27 mouse cellular contexts compared by ENCODE assay signal in the genomic region with DNA sequence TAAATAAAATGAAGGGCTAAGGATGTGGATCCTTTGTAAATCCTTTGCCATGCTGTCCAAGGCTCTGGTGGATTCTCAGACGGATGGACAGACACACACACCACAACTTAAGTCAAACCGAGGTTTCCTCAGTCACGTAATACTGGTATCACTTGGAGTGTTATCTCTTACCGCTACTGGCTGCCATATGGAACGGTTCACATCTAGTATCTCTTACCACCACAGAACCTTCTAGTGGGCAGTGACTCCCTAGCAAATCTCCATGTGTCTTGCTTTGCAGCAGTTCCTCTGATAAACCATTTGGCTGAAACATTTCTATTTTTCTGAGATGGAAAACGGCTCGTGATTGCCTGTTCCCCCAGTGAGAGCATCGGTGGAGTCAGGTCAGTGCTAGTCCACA. TPM values are rescaled to one million over a fixed set of nuclear protein-coding genes. Genes with fewer than 3 reads are reported as not detected.
A peak's percentile ranks its signal among the peaks of the same experiment; 100 is the strongest.
DNase-seq lines count a peak whose midpoint lies in the region; ATAC-seq and TF ChIP-seq lines count a peak whose summit lies in the region.
"Had no signal": no experiment of that assay in that cellular context is flagged by ENCODE, and none has a peak within 500 bp of the region (broad histone marks: within the 10 kb centered on the region; RNA-seq: fewer than 3 reads in every experiment).

No protein-coding gene starts in this region.

- no peaks in the 10 kb centered on the region for H3K27me3 ChIP-seq in liver, embryonic 13.5 days
- no peaks in the 10 kb centered on the region for H3K27me3 ChIP-seq in liver, embryonic 16.5 days (ENCODE audit: control insufficient read depth, insufficient read depth, low read depth, low read length)
- no peaks in the 10 kb centered on the region for H3K27me3 ChIP-seq in heart, adult 2 months (ENCODE audit: control insufficient read depth, insufficient read depth, low read length)
- H3K27me3 ChIP-seq: forebrain, embryonic 15.5 days; hindbrain, embryonic 13.5 days had no signal

- TF ChIP-seq POLR2A in heart, adult 2 months (IDR thresholded peaks at IDR 0.05; ENCODE audit: insufficient read depth, low read depth, low read length) = no peak

- no peak overlapping the region for H3K9ac ChIP-seq in liver, embryonic 13.5 days
- no peak overlapping the region for H3K9ac ChIP-seq in liver, embryonic 16.5 days (ENCODE audit: low read depth, low read length)
- no peak overlapping the region for H3K9ac ChIP-seq in heart, adult 2 months (ENCODE audit: low read depth, low read length)
- H3K9ac ChIP-seq: embryonic facial prominence, embryonic 13.5 days; forebrain, embryonic 12.5 days; forebrain, embryonic 15.5 days; heart, embryonic 12.5 days; heart, embryonic 15.5 days; hindbrain, embryonic 13.5 days had no signal

- DNase-seq in liver, embryonic 13.5 days = no peak
- DNase-seq in layer of hippocampus, adult 9-11 months = no peak
- no peak for DNase-seq in heart, adult 2 months
- DNase-seq: adrenal gland, postnatal 10 days; adrenal gland, postnatal 36 days; cerebellum, adult 18-20 months; cerebellum, adult 9-10 months; cerebellum, postnatal 14 days; gastrocnemius, postnatal 25 days; heart, postnatal 10 days; heart, postnatal 36 days had no signal

- peaks cover 50% of the 10 kb centered on the region for H3K4me1 ChIP-seq in liver, embryonic 13.5 days (replicated peaks)
- H3K4me1 ChIP-seq in liver, embryonic 16.5 days (ENCODE audit: control insufficient read depth, low read depth, low read length) = peaks cover 22% of the 10 kb centered on the region
- peaks cover 7% of the 10 kb centered on the region for H3K4me1 ChIP-seq in heart, adult 2 months (ENCODE audit: control insufficient read depth, insufficient read depth, low read length)

- H3K27ac ChIP-seq in liver, embryonic 13.5 days = no peak overlapping the region
- no peak overlapping the region for H3K27ac ChIP-seq in liver, embryonic 16.5 days (ENCODE audit: low read length)
- no peak overlapping the region for H3K27ac ChIP-seq in heart, adult 2 months
- H3K27ac ChIP-seq: embryonic facial prominence, embryonic 10.5 days; embryonic facial prominence, embryonic 13.5 days; forebrain, embryonic 12.5 days; forebrain, embryonic 15.5 days; heart, embryonic 15.5 days; hindbrain, embryonic 10.5 days; hindbrain, embryonic 13.5 days had no signal

- TF ChIP-seq EP300 in heart, adult 2 months (IDR thresholded peaks at IDR 0.05; ENCODE audit: insufficient read depth, low read depth, low read length) = no peak

- no peak overlapping the region for H3K4me2 ChIP-seq in liver, embryonic 13.5 days
- H3K4me2 ChIP-seq in liver, embryonic 16.5 days (ENCODE audit: low read depth, low read length) = no peak overlapping the region
- H3K4me2 ChIP-seq: embryonic facial prominence, embryonic 13.5 days; forebrain, embryonic 12.5 days; forebrain, embryonic 15.5 days; heart, embryonic 12.5 days; heart, embryonic 15.5 days; hindbrain, embryonic 13.5 days had no signal

- peaks cover 3% of the 10 kb centered on the region; the same call in 1 of the 2 replicates for H3K36me3 ChIP-seq in liver, embryonic 13.5 days
- H3K36me3 ChIP-seq in liver, embryonic 16.5 days (ENCODE audit: control insufficient read depth, insufficient read depth) = no peaks in the 10 kb centered on the region
- peaks cover 5% of the 10 kb centered on the region for H3K36me3 ChIP-seq in heart, adult 2 months (ENCODE audit: control insufficient read depth, insufficient read depth, low read length)
- H3K36me3 ChIP-seq: forebrain, embryonic 12.5 days; forebrain, embryonic 15.5 days; heart, embryonic 12.5 days; heart, embryonic 15.5 days had no signal

- H3K79me2 ChIP-seq in heart, adult 2 months (replicated peaks; ENCODE audit: control insufficient read depth, insufficient read depth, low read length) = no peaks in the 10 kb centered on the region; the same call in 1 of the 2 replicates

- no peak overlapping the region for H3K4me3 ChIP-seq in liver, embryonic 13.5 days (replicated peaks)
- H3K4me3 ChIP-seq in liver, embryonic 16.5 days (ENCODE audit: low read depth, low read length) = no peak overlapping the region
- H3K4me3 ChIP-seq in heart, adult 2 months = no peak overlapping the region
- H3K4me3 ChIP-seq: embryonic facial prominence, embryonic 10.5 days; embryonic facial prominence, embryonic 13.5 days; erythroblast, embryonic 14.5 days; forebrain, embryonic 12.5 days; forebrain, embryonic 15.5 days; heart, embryonic 12.5 days; heart, embryonic 15.5 days; hindbrain, embryonic 10.5 days; hindbrain, embryonic 13.5 days had no signal

- H3K9me3 ChIP-seq in liver, embryonic 13.5 days (replicated peaks) = no peaks in the 10 kb centered on the region
- H3K9me3 ChIP-seq in liver, embryonic 16.5 days (replicated peaks; ENCODE audit: control insufficient read depth, low read length) = no peaks in the 10 kb centered on the region
- H3K9me3 ChIP-seq: embryonic facial prominence, embryonic 10.5 days; embryonic facial prominence, embryonic 13.5 days; forebrain, embryonic 12.5 days; forebrain, embryonic 15.5 days; heart, embryonic 12.5 days; heart, embryonic 15.5 days; hindbrain, embryonic 10.5 days; hindbrain, embryonic 13.5 days had no signal

- intact Hi-C loops in heart, adult 2 months (cut with DNase I) = no loop called here

- 19% methylated on average over 8 of the region's 8 CpGs for whole genome bisulfite sequencing in liver, embryonic 13.5 days (ENCODE audit: insufficient replicate concordance)
- 24% methylated on average over 8 of the region's 8 CpGs for WGBS in liver, embryonic 16.5 days (ENCODE audit: insufficient replicate concordance)
- 35% methylated on average over 8 of the region's 8 CpGs for WGBS in heart, adult 2 months

- no peak for TF ChIP-seq CTCF in heart, adult 2 months (IDR thresholded peaks at IDR 0.05)

- 0 out of 2 replicates have a peak, but pooled peaks have one; percentile 3 for ATAC-seq in common myeloid progenitor, adult 5-6 weeks (replicated peaks; ENCODE audit: low read depth, poor library complexity, severe bottlenecking)
- ATAC-seq in liver, embryonic 13.5 days (ENCODE audit: low read depth) = peak; percentile 50; the same call in 1 of the 2 replicates
- peak; percentile 28 for ATAC-seq in liver, embryonic 16.5 days (ENCODE audit: low read depth)
- peak; percentile 76 for ATAC-seq in megakaryocyte-erythroid progenitor cell, adult 5-6 weeks (replicated peaks; ENCODE audit: low FRiP score, low TSS enrichment, poor library complexity, severe bottlenecking)
- ATAC-seq in granulocyte monocyte progenitor cell, adult 5-6 weeks (replicated peaks; ENCODE audit: poor library complexity, severe bottlenecking) = no peak
- ATAC-seq: activated CD4-positive, CD25-positive, alpha-beta regulatory T cell, adult 4 months; CD4-positive, CD25-positive, alpha-beta regulatory T cell, adult 4 months; forebrain, embryonic 15.5 days; hindbrain, embryonic 16.5 days had no signal

RNA-seq across cellular contexts. Expression of gene Tbcel, which starts 33.4 kb away (rescaled TPM):
- total RNA-seq in common myeloid progenitor, adult 5-6 weeks (2017) = 18.0 and 22.9 TPM in 2 replicates
- 10.8 and 12.0 TPM in 2 replicates for polyA plus RNA-seq in liver, embryonic 13.5 days (2015; fragmentation: Nextera tagmentation; extraction: Ambion mirVana)
- polyA plus RNA-seq in liver, embryonic 16.5 days (2015; fragmentation: Nextera tagmentation; extraction: Ambion mirVana) = 11.6 and 13.0 TPM in 2 replicates
- 18.1 and 19.8 TPM in 2 replicates for total RNA-seq in megakaryocyte-erythroid progenitor cell, adult 5-6 weeks (2014; fragmentation: Nextera tagmentation)
- 17.8 and 18.0 TPM in 2 replicates for total RNA-seq in megakaryocyte-erythroid progenitor cell, adult 5-6 weeks (2017)
- 10.0 and 14.3 TPM in 2 replicates for total RNA-seq in granulocyte monocyte progenitor cell, adult 5-6 weeks (2014; fragmentation: Nextera tagmentation)
- total RNA-seq in granulocyte monocyte progenitor cell, adult 5-6 weeks (2017) = 9.7 and 11.3 TPM in 2 replicates
- 10 to 100 TPM; 18.2 to 20.0 TPM for total RNA-seq in heart, adult 2 months (2021)
- polyA plus RNA-seq in heart, adult 2 months (2012; rRNA removed) = 7.6 and 12.5 TPM in 2 replicates
